Mouse (Mus musculus): ENCODE measurements around the gene Vsig1. TPM values are rescaled to one million over a fixed set of nuclear protein-coding genes. Genes with fewer than 3 reads are reported as not detected.

Gene Vsig1
- total RNA-seq (2014; rRNA removed; ENCODE audit: low replicate concordance) (not detected in 2 replicates), polyA plus RNA-seq (2015; fragmentation: Nextera tagmentation; extraction: Ambion mirVana) (not detected in 2 replicates)

DNA sequence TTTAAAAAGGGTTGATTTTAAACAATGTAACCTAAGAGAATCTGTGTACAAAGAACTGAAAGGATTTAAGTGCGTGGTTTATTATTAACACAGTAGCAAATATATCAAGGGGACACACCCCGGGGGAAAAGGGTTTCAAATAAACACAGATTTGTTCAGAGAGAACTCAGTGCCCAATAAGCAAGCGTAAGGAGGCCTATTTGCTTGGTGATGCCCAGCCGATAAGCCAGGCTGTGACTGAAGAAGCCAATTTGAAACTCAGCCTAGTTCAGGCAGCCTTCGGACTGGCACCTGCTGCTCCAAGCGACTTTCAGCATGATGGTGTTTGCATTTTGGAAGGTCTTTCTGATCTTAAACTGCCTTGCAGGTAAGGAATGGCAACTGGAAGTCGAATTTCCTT is at the start of gene Vsig1:
Gene Vsig1 (plus strand): TSS at position 249 of the 400 bp plus-strand sequence.
- no peak for ATAC-seq (ENCODE audit: insufficient read depth, low read depth)
- Histone ChIP-seq H3K4me1 (ENCODE audit: control insufficient read depth, insufficient read depth) (no peaks in the 10 kb centered on the region), H3K4me3 (ENCODE audit: low read depth, low read length) (no peak within 1 kb of the TSS), H3K27ac (ENCODE audit: low read depth) (no peak within 1 kb of the TSS), H3K9ac (replicated peaks; ENCODE audit: low read depth, low read length) (no peak within 1 kb of the TSS), H3K27me3 (ENCODE audit: control insufficient read depth, insufficient read depth, low read length) (no peaks in the 10 kb centered on the region), H3K36me3 (replicated peaks; ENCODE audit: control insufficient read depth, insufficient read depth, low read length) (no peaks in the 10 kb centered on the region), H3K4me2 (ENCODE audit: low read depth, low read length) (no peak within 1 kb of the TSS), H3K9me3 (replicated peaks; ENCODE audit: control insufficient read depth, low read length) (no peaks in the 10 kb centered on the region)
- WGBS: 72% methylated on average over 7 of the region's 7 CpGs
- no peak for DNase-seq (ENCODE audit: low spot score)
- TF ChIP-seq EP300 (IDR thresholded peaks at IDR 0.05; ENCODE audit: low read depth) (no peak), CTCF (IDR thresholded peaks at IDR 0.05; ENCODE audit: low read depth) (no peak)

DNA sequence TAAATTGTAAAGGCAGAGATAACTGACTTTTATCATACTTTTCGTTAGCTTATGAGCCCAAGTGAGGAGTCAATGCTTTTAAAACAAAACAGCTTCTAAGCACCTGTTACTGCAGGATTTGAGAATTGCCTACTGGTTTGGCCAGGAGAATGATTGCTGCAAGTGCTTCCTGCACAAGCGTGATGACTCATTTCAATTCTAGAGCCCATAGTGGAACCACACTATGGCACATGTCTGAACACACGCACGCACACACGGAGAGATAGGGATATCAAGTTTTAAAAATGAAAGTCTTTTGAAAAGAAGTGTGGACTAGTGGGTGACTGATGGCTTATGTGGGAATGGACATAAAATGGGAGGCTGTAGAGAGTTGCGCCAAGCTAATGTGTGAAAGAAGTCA is 44.6 kb upstream of the Vsig1 start:
- no peak for TF ChIP-seq EP300 (IDR thresholded peaks at IDR 0.05; ENCODE audit: low read depth)
- no peak for TF ChIP-seq CTCF (IDR thresholded peaks at IDR 0.05; ENCODE audit: low read depth)
- H3K9me3 ChIP-seq (replicated peaks; ENCODE audit: control insufficient read depth, low read length): no peaks in the 10 kb centered on the region
- H3K27ac ChIP-seq (ENCODE audit: low read depth): no peak overlapping the region
- ATAC-seq (ENCODE audit: insufficient read depth, low read depth) (no peak), DNase-seq (ENCODE audit: low spot score) (no peak)
- H3K36me3 ChIP-seq (replicated peaks; ENCODE audit: control insufficient read depth, insufficient read depth, low read length): no peaks in the 10 kb centered on the region
- H3K4me3 ChIP-seq (ENCODE audit: low read depth, low read length): no peak overlapping the region
- H3K9ac ChIP-seq (replicated peaks; ENCODE audit: low read depth, low read length): no peak overlapping the region
- H3K4me2 ChIP-seq (ENCODE audit: low read depth, low read length): no peak overlapping the region
- 84% methylated on average over 6 of the region's 6 CpGs for WGBS
- H3K27me3 ChIP-seq (ENCODE audit: control insufficient read depth, insufficient read depth, low read length): no peaks in the 10 kb centered on the region
- no peaks in the 10 kb centered on the region for H3K4me1 ChIP-seq (ENCODE audit: control insufficient read depth, insufficient read depth)

DNA sequence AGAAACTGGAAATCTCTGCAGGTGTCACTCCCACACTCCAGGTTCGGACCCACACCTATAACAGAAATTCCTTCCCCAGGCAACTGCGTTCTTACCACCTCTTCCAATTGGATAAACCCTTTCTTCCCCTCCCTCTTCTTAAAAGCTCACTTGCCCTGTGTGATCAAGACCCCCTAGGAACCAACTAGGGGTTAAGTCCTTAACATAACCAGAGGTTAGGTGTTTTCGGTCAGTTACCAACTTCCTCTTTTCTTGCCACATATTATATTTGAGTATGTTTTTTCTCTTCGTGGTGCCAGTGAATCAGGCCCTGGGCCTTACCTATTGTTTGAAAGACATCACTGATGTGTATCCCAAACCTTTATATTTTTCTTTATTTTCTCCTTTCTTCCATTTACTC is 44.0 kb upstream of the Vsig1 start:
- Histone ChIP-seq H3K27ac (ENCODE audit: low read depth) (no peak overlapping the region), H3K9me3 (replicated peaks; ENCODE audit: control insufficient read depth, low read length) (no peaks in the 10 kb centered on the region), H3K4me3 (ENCODE audit: low read depth, low read length) (no peak overlapping the region), H3K4me2 (ENCODE audit: low read depth, low read length) (no peak overlapping the region), H3K27me3 (ENCODE audit: control insufficient read depth, insufficient read depth, low read length) (no peaks in the 10 kb centered on the region), H3K4me1 (ENCODE audit: control insufficient read depth, insufficient read depth) (no peaks in the 10 kb centered on the region), H3K36me3 (replicated peaks; ENCODE audit: control insufficient read depth, insufficient read depth, low read length) (no peaks in the 10 kb centered on the region), H3K9ac (replicated peaks; ENCODE audit: low read depth, low read length) (no peak overlapping the region)
- DNase-seq (ENCODE audit: low spot score): no peak
- 83% methylated on average over 4 of the region's 4 CpGs for WGBS
- TF ChIP-seq EP300 (IDR thresholded peaks at IDR 0.05; ENCODE audit: low read depth): no peak
- TF ChIP-seq CTCF (IDR thresholded peaks at IDR 0.05; ENCODE audit: low read depth): no peak
- no peak for ATAC-seq (ENCODE audit: insufficient read depth, low read depth)

DNA sequence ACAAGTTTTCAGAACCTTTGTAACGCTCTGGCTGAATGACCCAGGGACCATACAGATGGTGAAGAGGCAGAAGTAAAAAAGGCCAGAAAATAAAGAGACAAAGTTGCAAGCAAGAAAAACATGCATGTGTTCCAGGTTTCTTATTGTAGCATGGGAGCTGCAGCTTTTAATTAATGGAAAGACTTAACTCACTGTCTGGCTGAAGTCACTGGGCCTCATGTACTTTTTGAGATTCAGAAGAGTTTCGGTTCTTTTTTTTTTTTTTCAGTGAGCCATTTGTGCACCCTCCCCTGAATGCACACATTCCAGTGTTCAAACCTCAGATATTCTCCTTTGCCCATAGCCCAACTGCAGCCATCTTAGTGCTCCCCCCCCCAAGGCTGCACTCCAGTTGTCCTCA is 20.2 kb upstream of the Vsig1 start:
- H3K9ac ChIP-seq (replicated peaks; ENCODE audit: low read depth, low read length): no peak overlapping the region
- H3K27ac ChIP-seq (ENCODE audit: low read depth): no peak overlapping the region
- H3K36me3 ChIP-seq (replicated peaks; ENCODE audit: control insufficient read depth, insufficient read depth, low read length): no peaks in the 10 kb centered on the region
- no peak overlapping the region for H3K4me2 ChIP-seq (ENCODE audit: low read depth, low read length)
- 63% methylated on average over 2 of the region's 2 CpGs for WGBS
- no peaks in the 10 kb centered on the region for H3K9me3 ChIP-seq (replicated peaks; ENCODE audit: control insufficient read depth, low read length)
- H3K4me1 ChIP-seq (ENCODE audit: control insufficient read depth, insufficient read depth): no peaks in the 10 kb centered on the region
- ATAC-seq (ENCODE audit: insufficient read depth, low read depth) (no peak), DNase-seq (ENCODE audit: low spot score) (no peak)
- no peak overlapping the region for H3K4me3 ChIP-seq (ENCODE audit: low read depth, low read length)
- TF ChIP-seq CTCF (IDR thresholded peaks at IDR 0.05; ENCODE audit: low read depth): no peak
- TF ChIP-seq EP300 (IDR thresholded peaks at IDR 0.05; ENCODE audit: low read depth): no peak
- H3K27me3 ChIP-seq (ENCODE audit: control insufficient read depth, insufficient read depth, low read length): no peaks in the 10 kb centered on the region

DNA sequence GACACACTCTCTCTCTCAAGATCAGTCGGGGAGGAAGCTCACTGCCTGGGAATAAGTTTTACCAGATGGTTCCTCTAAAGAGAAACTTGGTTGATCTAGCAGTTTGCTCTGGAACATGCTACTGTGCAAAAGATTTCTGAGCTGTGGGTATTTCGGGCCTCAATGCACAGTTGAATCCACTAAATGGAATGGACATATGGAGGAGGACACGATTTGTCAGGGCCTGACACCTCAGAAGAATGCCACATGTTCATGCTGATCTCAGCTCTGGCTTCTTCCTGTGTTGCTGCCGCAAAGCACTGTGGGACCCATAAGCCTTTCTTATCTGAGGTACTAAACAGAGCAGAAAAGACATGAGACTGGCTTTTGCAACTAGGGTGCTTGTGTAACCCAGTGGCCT is 15.6 kb upstream of the Vsig1 start:
- no peaks in the 10 kb centered on the region for H3K9me3 ChIP-seq (replicated peaks; ENCODE audit: control insufficient read depth, low read length)
- H3K4me3 ChIP-seq (ENCODE audit: low read depth, low read length): no peak overlapping the region
- ATAC-seq (ENCODE audit: insufficient read depth, low read depth) (no peak), DNase-seq (ENCODE audit: low spot score) (no peak)
- no peak overlapping the region for H3K27ac ChIP-seq (ENCODE audit: low read depth)
- no peaks in the 10 kb centered on the region for H3K27me3 ChIP-seq (ENCODE audit: control insufficient read depth, insufficient read depth, low read length)
- 63% methylated on average over 4 of the region's 4 CpGs for WGBS
- no peak for TF ChIP-seq EP300 (IDR thresholded peaks at IDR 0.05; ENCODE audit: low read depth)
- no peak for TF ChIP-seq CTCF (IDR thresholded peaks at IDR 0.05; ENCODE audit: low read depth)
- H3K4me1 ChIP-seq (ENCODE audit: control insufficient read depth, insufficient read depth): no peaks in the 10 kb centered on the region
- H3K36me3 ChIP-seq (replicated peaks; ENCODE audit: control insufficient read depth, insufficient read depth, low read length): no peaks in the 10 kb centered on the region
- H3K9ac ChIP-seq (replicated peaks; ENCODE audit: low read depth, low read length): no peak overlapping the region
- no peak overlapping the region for H3K4me2 ChIP-seq (ENCODE audit: low read depth, low read length)

DNA sequence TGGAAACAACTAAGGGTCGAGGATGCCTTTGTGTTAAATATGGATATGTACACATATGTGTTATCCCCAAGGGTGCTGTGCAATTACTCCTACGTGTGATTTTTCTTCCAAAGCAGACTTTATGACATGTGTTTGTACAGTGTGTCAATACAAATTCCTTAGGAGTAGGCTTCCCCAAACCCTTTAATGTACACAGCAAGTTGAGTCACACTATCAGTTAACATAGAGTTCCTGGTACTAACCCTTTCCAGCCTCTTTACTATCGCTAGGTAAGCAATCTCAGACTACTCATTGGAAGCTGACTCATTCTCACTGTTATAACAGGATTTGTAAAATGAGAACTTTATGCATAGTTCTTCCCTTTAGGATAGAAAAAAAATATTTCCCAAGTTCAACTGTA is 3.9 kb upstream of the Vsig1 start:
- 75% methylated on average over 3 of the region's 3 CpGs for WGBS
- no peak for ATAC-seq (ENCODE audit: insufficient read depth, low read depth)
- H3K9ac ChIP-seq (replicated peaks; ENCODE audit: low read depth, low read length): no peak overlapping the region
- no peaks in the 10 kb centered on the region for H3K27me3 ChIP-seq (ENCODE audit: control insufficient read depth, insufficient read depth, low read length)
- H3K4me1 ChIP-seq (ENCODE audit: control insufficient read depth, insufficient read depth): no peaks in the 10 kb centered on the region
- no peak for DNase-seq (ENCODE audit: low spot score)
- no peak overlapping the region for H3K4me2 ChIP-seq (ENCODE audit: low read depth, low read length)
- TF ChIP-seq EP300 (IDR thresholded peaks at IDR 0.05; ENCODE audit: low read depth) (no peak), CTCF (IDR thresholded peaks at IDR 0.05; ENCODE audit: low read depth) (no peak)
- H3K27ac ChIP-seq (ENCODE audit: low read depth): no peak overlapping the region
- no peak overlapping the region for H3K4me3 ChIP-seq (ENCODE audit: low read depth, low read length)
- no peaks in the 10 kb centered on the region for H3K36me3 ChIP-seq (replicated peaks; ENCODE audit: control insufficient read depth, insufficient read depth, low read length)
- H3K9me3 ChIP-seq (replicated peaks; ENCODE audit: control insufficient read depth, low read length): no peaks in the 10 kb centered on the region
